Mouse (Mus musculus) liver, embryonic 14.5 days (tissue): ENCODE data around the gene Rcn1.

Experiments used
- CTCF ChIP-seq: IDR thresholded peaks from 2 replicates; pipeline ENCODE4 v1.5.1; 2016; ENCODE audit warnings: antibody characterized with exemption, low read depth, control low read depth
- EP300 ChIP-seq: IDR thresholded peaks from 2 replicates; pipeline ENCODE4 v1.6.1; 2016; ENCODE audit warnings: antibody characterized with exemption, low read depth

GRCm38 (mm10) chr2:105430373-105430772, 31.3 kb upstream of the Rcn1 start:
- TF ChIP-seq CTCF (no peak), EP300 (no peak)
